Mouse (Mus musculus): ENCODE measurements at regions not wholly inside any gene's neighbourhood (a gene's known extent, or its start where the extent isn't known, plus 50 kb on each side); places are given as distances from the start of the nearest gene placed in this dataset.

- TF ChIP-seq CTCF (IDR thresholded peaks at IDR 0.05; ENCODE audit: borderline replicate concordance, insufficient read depth, low read length) (no peak), POLR2A (IDR thresholded peaks at IDR 0.05; ENCODE audit: low read depth, low read length) (no peak)
Observed at GRCm38 (mm10) chr9:90838184-90838926, 523.9 kb upstream of the Zic4 start.

Measured in embryonic fibroblast, embryonic 13.5 days (primary cell).